Mouse (Mus musculus) embryonic facial prominence, embryonic 14.5 days (tissue): ENCODE measurements around the gene Gm45837. TPM values are rescaled to one million over a fixed set of nuclear protein-coding genes. Genes with fewer than 3 reads are reported as not detected.
A peak's percentile ranks its signal among the peaks of the same experiment; 100 is the strongest.
"Not testable (repeated sequence)": the region's sequence is repeated elsewhere in the genome, so short reads cannot be mapped to it uniquely, and the experiment has no call there.

Experiments
- ATAC-seq: fragments of 200-750 bp; cut with Nextera tagmentation; 2 replicates; pipeline ENCODE4 v1.8.0; 2017; ENCODE audit warnings: low read depth, moderate number of reproducible peaks, moderate TSS enrichment
- DNase-seq: peaks from one replicate; pipeline ENCODE4 v3.0.0-alpha.2; 2015; ENCODE audit warnings: low spot score
- H3K27ac ChIP-seq: fragments of 300-500 bp; sonication (generic); replicated peaks from 2 replicates; pipeline ENCODE4 v1.5.1; 2014; ENCODE audit warnings: low read depth, mild to moderate bottlenecking, low read length, moderate library complexity
- H3K27me3 ChIP-seq: fragments of 300-500 bp; sonication (generic); replicated peaks from 2 replicates; pipeline ENCODE4 v1.6.1; 2014; ENCODE audit warnings: low read length; ENCODE audit not compliant: control insufficient read depth, insufficient read depth
- H3K36me3 ChIP-seq: fragments of 300-500 bp; sonication (generic); 2 replicates; pipeline ENCODE4 v1.6.1; 2014; ENCODE audit warnings: low read length, mixed read lengths; ENCODE audit not compliant: control insufficient read depth, insufficient read depth
- H3K4me1 ChIP-seq: fragments of 300-500 bp; sonication (generic); 2 replicates; pipeline ENCODE4 v1.6.1; 2014; ENCODE audit warnings: antibody characterized with exemption, low read length; ENCODE audit not compliant: control insufficient read depth, insufficient read depth
- H3K4me2 ChIP-seq: fragments of 300-500 bp; sonication (generic); 2 replicates; pipeline ENCODE4 v1.6.1; 2014; ENCODE audit warnings: low read depth, mild to moderate bottlenecking, low read length, moderate library complexity, mixed read lengths
- H3K4me3 ChIP-seq: fragments of 300-500 bp; sonication (generic); 2 replicates; pipeline ENCODE4 v1.5.1; 2014; ENCODE audit warnings: low read depth, mild to moderate bottlenecking, low read length
- H3K9ac ChIP-seq: fragments of 300-500 bp; sonication (generic); 2 replicates; pipeline ENCODE4 v1.6.1; 2014; ENCODE audit warnings: low read depth, mild to moderate bottlenecking, low read length, moderate library complexity, mixed read lengths
- H3K9me3 ChIP-seq: fragments of 300-500 bp; sonication (generic); 2 replicates; pipeline ENCODE4 v1.6.1; 2016; ENCODE audit warnings: low read length; ENCODE audit not compliant: control insufficient read depth
- WGBS: fragments of 180-500 bp; shearing (Covaris S2); extraction: QIAGEN DNeasy Blood & Tissue Kit; methylation state at CpG from one replicate; pipeline ENCODE4 v1.1.7; 2014; 5-methylcytosine and 5-hydroxymethylcytosine counted together
- microRNA counts: library from miRNA; unstranded; fragments of <30 nt; microRNA quantifications from one replicate; lab custom pipeline; 2017
- microRNA-seq: library from miRNA; unstranded; fragments of <30 nt; microRNA quantifications from one replicate; pipeline ENCODE4, GENCODE M21; 2016; ENCODE audit warnings: borderline number of aligned reads
- polyA plus RNA-seq: library from polyadenylated mRNA; unstranded; fragments of >200 nt; fragmentation: Nextera tagmentation; extraction: Ambion mirVana; gene quantifications from 2 replicates; pipeline ENCODE4 v1.2.1, GENCODE M21; 2014

The Gm45837 gene
- polyA plus RNA-seq, 1 experiment from 2014 or later = not detected

DNA sequence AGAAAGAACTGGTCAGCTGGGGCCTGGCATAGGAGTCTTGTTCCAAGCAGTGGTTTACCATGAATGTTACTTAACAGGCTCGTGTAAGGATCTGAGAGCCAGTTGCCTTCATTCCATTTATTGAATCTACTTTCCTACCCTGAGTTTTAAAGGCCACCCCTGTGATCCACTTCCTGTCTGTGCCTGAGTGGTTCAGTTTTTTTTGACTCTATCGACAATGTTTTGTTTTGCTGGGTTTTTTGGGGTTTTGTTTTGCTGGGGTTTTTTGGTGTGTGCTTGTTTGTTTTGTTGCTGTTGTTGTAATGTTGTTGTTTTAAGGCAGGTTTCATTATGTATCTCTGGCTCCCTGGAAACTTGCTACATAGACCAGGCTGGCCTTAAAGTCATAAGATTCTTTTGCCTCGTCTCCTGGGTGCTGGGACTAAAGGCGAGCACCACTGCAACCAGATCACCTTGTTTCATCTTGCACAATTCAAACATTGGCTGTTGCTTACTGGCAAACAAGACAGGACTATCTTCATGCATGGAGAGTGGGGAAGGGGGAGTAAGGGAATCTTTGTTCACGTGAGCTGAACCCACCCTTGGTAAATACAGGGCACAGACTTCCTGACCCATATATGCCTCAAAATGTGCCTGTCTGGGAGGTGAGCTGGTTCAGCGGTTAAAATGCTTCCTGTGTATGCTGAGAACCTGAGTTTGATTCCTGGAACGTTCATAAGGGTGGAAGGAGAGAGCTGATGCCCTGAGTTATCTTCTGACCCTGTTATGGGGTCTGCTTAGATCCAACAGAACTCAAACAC lies 140.2 kb downstream of the Gm45837 start:
- DNase-seq = no peak
- Histone ChIP-seq H3K9ac (no peak overlapping the region), H3K9me3 (no peaks in the 10 kb centered on the region), H3K27me3 (no peaks in the 10 kb centered on the region), H3K4me3 (no peak overlapping the region), H3K4me1 (no peaks in the 10 kb centered on the region), H3K4me2 (no peak overlapping the region), H3K36me3 (no peaks in the 10 kb centered on the region), H3K27ac (no peak overlapping the region)
- 61% methylated on average over 7 of the region's 7 CpGs for WGBS
- ATAC-seq = no peak

DNA sequence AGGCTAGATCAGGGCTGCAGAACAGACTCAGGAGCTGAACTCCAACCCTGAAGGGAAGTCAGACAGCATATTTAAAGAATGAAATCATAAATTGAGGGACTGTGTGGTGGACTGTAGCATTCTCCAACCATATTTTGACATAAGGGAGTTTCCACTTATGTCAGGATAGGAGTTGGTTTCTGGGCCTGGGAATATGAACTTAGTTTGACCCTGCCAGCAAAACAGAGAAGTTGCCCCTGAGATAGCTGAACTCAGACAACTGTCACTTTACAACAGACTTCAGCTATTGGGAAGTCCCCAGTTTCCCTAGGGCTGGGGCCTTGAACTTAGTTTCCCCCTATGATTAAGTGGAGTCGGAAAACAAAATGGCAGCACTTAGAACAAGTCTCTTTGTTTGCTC lies 140.8 kb downstream of the Gm45837 start:
- no peaks in the 10 kb centered on the region for H3K36me3 ChIP-seq
- no peak overlapping the region for H3K27ac ChIP-seq
- no peak overlapping the region for H3K4me2 ChIP-seq
- ATAC-seq (no peak), DNase-seq (no peak)
- H3K4me3 ChIP-seq = no peak overlapping the region
- 86% methylated on average over 1 of the region's 1 CpGs for WGBS
- no peaks in the 10 kb centered on the region for H3K9me3 ChIP-seq
- no peaks in the 10 kb centered on the region for H3K4me1 ChIP-seq
- no peak overlapping the region for H3K9ac ChIP-seq
- no peaks in the 10 kb centered on the region for H3K27me3 ChIP-seq

DNA sequence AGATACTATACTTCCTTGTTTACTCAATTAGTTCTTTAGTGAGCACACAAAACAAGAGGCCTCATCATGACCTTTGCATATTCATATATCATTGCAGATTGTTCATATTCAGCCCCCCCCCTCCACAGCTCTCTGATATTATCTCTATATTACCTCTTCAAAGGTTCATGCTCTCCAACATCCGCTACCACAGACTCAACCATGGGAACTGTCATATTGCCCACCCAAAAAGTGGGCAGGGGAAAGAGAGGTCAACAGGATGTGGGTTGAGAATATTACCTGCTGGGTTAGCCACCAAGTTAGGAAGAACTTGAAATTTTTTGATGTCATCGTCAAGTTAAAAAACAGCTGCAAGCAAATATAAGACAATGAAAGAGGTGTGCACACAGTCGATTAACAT lies 144.8 kb downstream of the Gm45837 start:
- DNase-seq, H3K36me3 ChIP-seq, ATAC-seq, H3K4me3 ChIP-seq, H3K4me1 ChIP-seq, H3K9ac ChIP-seq, H3K27ac ChIP-seq, H3K9me3 ChIP-seq, H3K27me3 ChIP-seq, H3K4me2 ChIP-seq: not testable (repeated sequence)
- WGBS = 90% methylated on average over 3 of the region's 3 CpGs

DNA sequence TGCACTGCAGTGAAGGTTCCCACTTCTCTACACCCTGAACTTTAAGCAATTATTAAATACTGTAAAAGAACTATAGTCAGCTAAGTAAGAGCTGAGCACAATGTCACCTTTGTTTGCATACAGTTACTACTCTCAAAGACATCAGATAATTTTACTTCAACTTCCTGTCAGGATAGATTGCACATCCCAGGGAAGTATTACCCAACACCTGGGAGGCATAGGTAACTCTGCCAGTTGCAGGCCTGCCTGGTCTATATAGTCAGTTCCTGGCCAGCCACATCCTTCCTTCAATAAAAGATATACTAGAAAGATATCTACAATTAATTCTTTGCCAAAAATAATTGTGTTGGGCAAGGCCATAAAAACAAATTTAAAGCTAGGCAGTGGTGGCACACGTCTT lies 146.7 kb downstream of the Gm45837 start:
- Histone ChIP-seq H3K9me3 (no peaks in the 10 kb centered on the region), H3K4me1 (no peaks in the 10 kb centered on the region), H3K4me2 (no peak overlapping the region), H3K27me3 (no peaks in the 10 kb centered on the region), H3K9ac (no peak overlapping the region), H3K4me3 (no peak overlapping the region), H3K27ac (no peak overlapping the region), H3K36me3 (no peaks in the 10 kb centered on the region)
- DNase-seq (no peak), ATAC-seq (no peak)
- WGBS = 57% methylated on average over 1 of the region's 1 CpGs

DNA sequence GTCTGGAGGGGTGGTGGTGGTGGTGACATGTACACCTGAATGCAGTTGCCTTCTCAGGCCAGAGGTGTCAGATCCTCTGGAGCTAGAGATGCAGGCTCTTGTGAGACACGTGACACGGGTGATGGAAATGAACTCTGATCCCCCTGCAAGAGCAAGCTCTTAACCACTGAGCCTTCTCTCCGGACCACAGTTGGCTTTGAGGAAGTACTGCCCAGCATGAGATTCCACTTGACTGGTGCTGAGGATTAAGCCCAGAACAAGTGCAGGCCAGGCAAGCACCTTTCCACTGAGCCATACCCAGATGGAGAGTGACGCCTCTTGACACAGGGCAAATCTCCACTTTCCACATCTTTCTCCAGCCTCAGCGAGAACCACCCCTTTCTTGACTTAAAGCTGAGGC lies 148.7 kb downstream of the Gm45837 start:
- not testable (repeated sequence) for H3K36me3 ChIP-seq, H3K9ac ChIP-seq, H3K27ac ChIP-seq, H3K4me3 ChIP-seq, H3K4me1 ChIP-seq, DNase-seq, H3K27me3 ChIP-seq, H3K9me3 ChIP-seq, ATAC-seq, H3K4me2 ChIP-seq
- WGBS = 57% methylated on average over 5 of the region's 5 CpGs

MicroRNAs within 50 kb of the gene (microRNA counts, 519-probe panel; counts per million panel counts)
- microRNA mmu-miR-139-3p (lab: Ali Mortazavi, UCI) (19.3 counts per million), microRNA mmu-miR-139-5p (lab: Ali Mortazavi, UCI) (2,293 counts per million, percentile 37 among the panel's probes with 10 or more counts)

Small RNA genes lying within 50 kb of the gene (microRNA-seq; reads per million reads assigned to microRNA genes)
- gene Mir139 = 2,950 reads per million, percentile 85 among the genes with 10 or more reads in this experiment

Other genes starting within 250 kb of the Gm45837 start
- gene Atg16l2, start 108.6 kb upstream of the Gm45837 start, polyA plus RNA-seq = 9.7 and 10.5 TPM in 2 replicates
- 21.2 and 21.5 TPM in 2 replicates for gene Stard10, start 93.8 kb upstream of the Gm45837 start, polyA plus RNA-seq
- 75.5 and 82.3 TPM in 2 replicates for gene Arap1, start 62.8 kb upstream of the Gm45837 start, polyA plus RNA-seq
- gene Pde2a, start 10.8 kb downstream of the Gm45837 start, polyA plus RNA-seq = 32.1 and 33.0 TPM in 2 replicates
- gene Art2b, start 174.7 kb downstream of the Gm45837 start, polyA plus RNA-seq = not detected in 2 replicates